8 mouse cellular contexts compared by ENCODE assay signal in genomic region chr2:58665081-58665814, GRCm38 (mm10).
DNase-seq lines count a peak whose midpoint lies in the region; ATAC-seq and TF ChIP-seq lines count a peak whose summit lies in the region.

No protein-coding gene starts in this region.

- H3K4me3 ChIP-seq in ES-Bruce4 (ENCODE audit: low read depth, low read length): no peak overlapping the region
- no peak overlapping the region for H3K4me3 ChIP-seq in forebrain, postnatal 0 days (ENCODE audit: low read depth, low read length)
- H3K4me3 ChIP-seq in kidney, postnatal 0 days (replicated peaks; ENCODE audit: low read depth, low read length): no peak overlapping the region
- no peak overlapping the region for H3K4me3 ChIP-seq in liver, embryonic 14.5 days (ENCODE audit: insufficient read depth in 1 of 2, low read depth in 2 of 2, low read length in 2 of 2)

- no peak overlapping the region for H3K27ac ChIP-seq in ES-Bruce4 (ENCODE audit: insufficient read depth, low read length)
- no peak overlapping the region for H3K27ac ChIP-seq in forebrain, postnatal 0 days (ENCODE audit: low read depth, low read length)
- no peak overlapping the region for H3K27ac ChIP-seq in kidney, postnatal 0 days
- no peak overlapping the region for H3K27ac ChIP-seq in liver, embryonic 14.5 days

- TF ChIP-seq CTCF in ES-Bruce4 (IDR thresholded peaks at IDR 0.05; ENCODE audit: low read depth, low read length): peak; percentile 85
- TF ChIP-seq CTCF in forebrain, postnatal 0 days (IDR thresholded peaks at IDR 0.05; ENCODE audit: low read depth): peak; percentile 80
- peak; percentile 85 for TF ChIP-seq CTCF in kidney, postnatal 0 days (IDR thresholded peaks at IDR 0.05; ENCODE audit: low read depth)
- TF ChIP-seq CTCF in liver, embryonic 14.5 days (IDR thresholded peaks at IDR 0.05; ENCODE audit: low read depth): peak; percentile 77

- no peaks in the 10 kb centered on the region for H3K36me3 ChIP-seq in ES-Bruce4 (ENCODE audit: control insufficient read depth, insufficient read depth, low read length, poor library complexity, severe bottlenecking)
- H3K36me3 ChIP-seq in forebrain, postnatal 0 days (ENCODE audit: insufficient read depth): no peaks in the 10 kb centered on the region
- H3K36me3 ChIP-seq in kidney, postnatal 0 days (ENCODE audit: insufficient read depth, low read length): no peaks in the 10 kb centered on the region
- H3K36me3 ChIP-seq in liver, embryonic 14.5 days (replicated peaks; ENCODE audit: control insufficient read depth, insufficient read depth, low read depth): no peaks in the 10 kb centered on the region

- H3K9me3 ChIP-seq in ES-Bruce4 (replicated peaks; ENCODE audit: control insufficient read depth, insufficient read depth, low read length, poor library complexity, severe bottlenecking): no peaks in the 10 kb centered on the region
- no peaks in the 10 kb centered on the region for H3K9me3 ChIP-seq in forebrain, postnatal 0 days (ENCODE audit: low read length)
- no peaks in the 10 kb centered on the region for H3K9me3 ChIP-seq in kidney, postnatal 0 days (replicated peaks; ENCODE audit: low read length)
- H3K9me3 ChIP-seq in liver, embryonic 14.5 days (ENCODE audit: control insufficient read depth, low read length): no peaks in the 10 kb centered on the region

- no peak for TF ChIP-seq POLR2A in ES-Bruce4 (IDR thresholded peaks at IDR 0.05; ENCODE audit: insufficient read depth, low read length)

- ATAC-seq in forebrain, postnatal 0 days: 0 out of 2 replicates have a peak, but pooled peaks have one; percentile 23
- ATAC-seq in kidney, postnatal 0 days (replicated peaks; ENCODE audit: low FRiP score, low read depth): no peak
- no peak for ATAC-seq in liver, embryonic 14.5 days (ENCODE audit: insufficient read depth)
- no peak for ATAC-seq in erythroblast, adult 5-6 weeks (replicated peaks; ENCODE audit: low FRiP score, poor library complexity, severe bottlenecking)

- WGBS in forebrain, postnatal 0 days: 64% methylated on average over 12 of the region's 12 CpGs
- WGBS in kidney, postnatal 0 days: 88% methylated on average over 12 of the region's 12 CpGs
- 61% methylated on average over 12 of the region's 12 CpGs for WGBS in liver, embryonic 14.5 days (ENCODE audit: insufficient replicate concordance)

- H3K27me3 ChIP-seq in ES-Bruce4 (ENCODE audit: control insufficient read depth, insufficient read depth, low read length, poor library complexity, severe bottlenecking): no peaks in the 10 kb centered on the region
- no peaks in the 10 kb centered on the region for H3K27me3 ChIP-seq in forebrain, postnatal 0 days (ENCODE audit: insufficient read depth, low read length)
- H3K27me3 ChIP-seq in kidney, postnatal 0 days (ENCODE audit: insufficient read depth, low read length): no peaks in the 10 kb centered on the region
- no peaks in the 10 kb centered on the region for H3K27me3 ChIP-seq in liver, embryonic 14.5 days (ENCODE audit: control insufficient read depth, insufficient read depth, low read length)

- DNase-seq in B cell, adult 2 months: peak; percentile 59 to 61
- DNase-seq in cerebellum, adult 11 months: peak; percentile 91
- DNase-seq in forebrain, postnatal 0 days: peak; percentile 81
- DNase-seq in kidney, postnatal 0 days (ENCODE audit: low spot score): peak; percentile 73
- DNase-seq in liver, embryonic 14.5 days (ENCODE audit: low read depth in 3 of 3, low spot score in 3 of 3): peak in 1 of 3 experiments; percentile 4
- DNase-seq in right cerebral cortex, postnatal 36 days (ENCODE audit: low spot score in 2 of 2): peak; percentile 50 to 59

- TF ChIP-seq EP300 in ES-Bruce4 (IDR thresholded peaks at IDR 0.05; ENCODE audit: insufficient read depth, low read depth, low read length): peak; percentile 47; the same call in 1 of the 2 replicates
- TF ChIP-seq EP300 in liver, embryonic 14.5 days (IDR thresholded peaks at IDR 0.05; ENCODE audit: low read depth): no peak

- H3K4me2 ChIP-seq in forebrain, postnatal 0 days (ENCODE audit: low read depth): no peak overlapping the region
- H3K4me2 ChIP-seq in kidney, postnatal 0 days (ENCODE audit: low read length): no peak overlapping the region
- no peak overlapping the region for H3K4me2 ChIP-seq in liver, embryonic 14.5 days (ENCODE audit: low read depth)

- no peak overlapping the region for H3K9ac ChIP-seq in ES-Bruce4 (ENCODE audit: low read depth, poor library complexity, severe bottlenecking)
- no peak overlapping the region for H3K9ac ChIP-seq in forebrain, postnatal 0 days
- no peak overlapping the region for H3K9ac ChIP-seq in kidney, postnatal 0 days (ENCODE audit: low read depth, low read length)
- no peak overlapping the region for H3K9ac ChIP-seq in liver, embryonic 14.5 days (replicated peaks)

- H3K4me1 ChIP-seq in ES-Bruce4 (ENCODE audit: control insufficient read depth, insufficient read depth, low read length): peaks cover 1% of the 10 kb centered on the region
- H3K4me1 ChIP-seq in forebrain, postnatal 0 days (ENCODE audit: insufficient read depth): no peaks in the 10 kb centered on the region
- H3K4me1 ChIP-seq in kidney, postnatal 0 days (replicated peaks; ENCODE audit: insufficient read depth, low read length): no peaks in the 10 kb centered on the region
- H3K4me1 ChIP-seq in liver, embryonic 14.5 days (replicated peaks; ENCODE audit: control insufficient read depth in 2 of 2, insufficient read depth in 2 of 2, low read length in 1 of 2): no peaks in the 10 kb centered on the region
